Mouse (Mus musculus): ENCODE measurements around the gene Gdpgp1. TPM values are rescaled to one million over a fixed set of nuclear protein-coding genes. Genes with fewer than 3 reads are reported as not detected.

The Gdpgp1 gene
- polyA plus RNA-seq, 1 experiment, result 0.91 TPM

GRCm38 (mm10) chr7:80230196-80230595 lies 2.5 kb upstream of the Gdpgp1 start:
- Histone ChIP-seq H3K4me2 (ENCODE audit: low read depth) (no peak overlapping the region), H3K4me3 (no peak overlapping the region), H3ac (ENCODE audit: control insufficient read depth, insufficient read length) (no peak overlapping the region), H3K27me3 (ENCODE audit: control insufficient read depth, insufficient read depth, insufficient read length) (no peaks in the 10 kb centered on the region), H3K36me3 (ENCODE audit: control insufficient read depth, insufficient read depth) (no peaks in the 10 kb centered on the region), H3K79me2 (ENCODE audit: control insufficient read depth, insufficient read depth) (peaks cover 4% of the 10 kb centered on the region)
- TF ChIP-seq POLR2AphosphoS2 (IDR thresholded peaks at IDR 0.05; ENCODE audit: insufficient read length, low read depth) (peak; percentile 19), CEBPB (IDR thresholded peaks at IDR 0.05; ENCODE audit: insufficient read depth, poor library complexity, severe bottlenecking) (no peak)

GRCm38 (mm10) chr7:80231971-80232488 lies 635 bp upstream of the Gdpgp1 start:
- no peaks in the 10 kb centered on the region for H3K27me3 ChIP-seq (ENCODE audit: control insufficient read depth, insufficient read depth, insufficient read length)
- TF ChIP-seq USF1 (IDR thresholded peaks at IDR 0.05; ENCODE audit: low read depth), result no peak
- no peak for TF ChIP-seq TCF12 (IDR thresholded peaks at IDR 0.05; ENCODE audit: insufficient read depth, poor library complexity, severe bottlenecking)
- no peak for TF ChIP-seq TCF3 (IDR thresholded peaks at IDR 0.05; ENCODE audit: insufficient read length, low read depth)
- TF ChIP-seq CEBPB (IDR thresholded peaks at IDR 0.05; ENCODE audit: insufficient read depth, poor library complexity, severe bottlenecking), result no peak
- no peak for TF ChIP-seq MAX (IDR thresholded peaks at IDR 0.05; ENCODE audit: low read depth)
- TF ChIP-seq REST (IDR thresholded peaks at IDR 0.05; ENCODE audit: insufficient read depth, insufficient read length), result no peak
- TF ChIP-seq POLR2A (IDR thresholded peaks at IDR 0.05; ENCODE audit: insufficient read length, low read depth), result no peak
- TF ChIP-seq MYOG (IDR thresholded peaks at IDR 0.05; ENCODE audit: control insufficient read depth in 1 of 3, insufficient read depth in 1 of 3, insufficient read length in 2 of 3, low read depth in 2 of 3), result no peak
- no peak for TF ChIP-seq E2F4 (IDR thresholded peaks at IDR 0.05; ENCODE audit: insufficient read depth)

GRCm38 (mm10) chr7:80233799-80234198 lies 1.1 kb downstream of the Gdpgp1 start:
- no peak for TF ChIP-seq POLR2AphosphoS2 (IDR thresholded peaks at IDR 0.05; ENCODE audit: insufficient read length, low read depth)
- TF ChIP-seq MYOD1 (IDR thresholded peaks at IDR 0.05; ENCODE audit: control insufficient read depth in 1 of 3, insufficient read length in 2 of 3, low read depth in 2 of 3), result no peak
- TF ChIP-seq TCF12 (IDR thresholded peaks at IDR 0.05; ENCODE audit: insufficient read depth, poor library complexity, severe bottlenecking), result no peak
- TF ChIP-seq SRF (IDR thresholded peaks at IDR 0.05; ENCODE audit: control insufficient read depth, insufficient read length, low read depth), result no peak
- TF ChIP-seq E2F4 (IDR thresholded peaks at IDR 0.05; ENCODE audit: insufficient read depth), result no peak
- TF ChIP-seq USF1 (IDR thresholded peaks at IDR 0.05; ENCODE audit: low read depth), result no peak
- TF ChIP-seq REST (IDR thresholded peaks at IDR 0.05; ENCODE audit: insufficient read depth, insufficient read length), result no peak
- no peak for TF ChIP-seq POLR2A (IDR thresholded peaks at IDR 0.05; ENCODE audit: insufficient read length, low read depth)
- TF ChIP-seq MYOG (IDR thresholded peaks at IDR 0.05; ENCODE audit: control insufficient read depth in 1 of 3, insufficient read depth in 1 of 3, insufficient read length in 2 of 3, low read depth in 2 of 3), result no peak
- no peak for TF ChIP-seq CEBPB (IDR thresholded peaks at IDR 0.05; ENCODE audit: insufficient read depth, poor library complexity, severe bottlenecking)
- TF ChIP-seq TCF3 (IDR thresholded peaks at IDR 0.05; ENCODE audit: insufficient read length, low read depth), result no peak
- no peak for TF ChIP-seq MAX (IDR thresholded peaks at IDR 0.05; ENCODE audit: low read depth)
- Histone ChIP-seq H3K36me3 (ENCODE audit: control insufficient read depth, insufficient read depth) (no peaks in the 10 kb centered on the region), H3K79me2 (ENCODE audit: control insufficient read depth, insufficient read depth) (peaks cover 4% of the 10 kb centered on the region), H3K27me3 (ENCODE audit: control insufficient read depth, insufficient read depth, insufficient read length) (no peaks in the 10 kb centered on the region), H3K4me3 (peak overlapping the region; percentile 56), H3K4me2 (ENCODE audit: low read depth) (peak overlapping the region; percentile 86), H3ac (ENCODE audit: control insufficient read depth, insufficient read length) (no peak overlapping the region)

More at GRCm38 (mm10) chr7:80231971-80232488, 635 bp upstream of the Gdpgp1 start:
- Histone ChIP-seq H3K4me2 (ENCODE audit: low read depth) (peak overlapping the region; percentile 75), H3ac (ENCODE audit: control insufficient read depth, insufficient read length) (peak overlapping the region; percentile 39), H3K79me2 (ENCODE audit: control insufficient read depth, insufficient read depth) (peaks cover 4% of the 10 kb centered on the region), H3K36me3 (ENCODE audit: control insufficient read depth, insufficient read depth) (no peaks in the 10 kb centered on the region), H3K4me3 (peak overlapping the region; percentile 56)

- TF ChIP-seq TCF3 (IDR thresholded peaks at IDR 0.05; ENCODE audit: insufficient read length, low read depth) (no peak), REST (IDR thresholded peaks at IDR 0.05; ENCODE audit: insufficient read depth, insufficient read length) (no peak), CEBPB (IDR thresholded peaks at IDR 0.05; ENCODE audit: insufficient read depth, poor library complexity, severe bottlenecking) (no peak), E2F4 (IDR thresholded peaks at IDR 0.05; ENCODE audit: insufficient read depth) (no peak), TCF12 (IDR thresholded peaks at IDR 0.05; ENCODE audit: insufficient read depth, poor library complexity, severe bottlenecking) (no peak), MAX (IDR thresholded peaks at IDR 0.05; ENCODE audit: low read depth) (no peak), POLR2A (IDR thresholded peaks at IDR 0.05; ENCODE audit: insufficient read length, low read depth) (no peak), SRF (IDR thresholded peaks at IDR 0.05; ENCODE audit: control insufficient read depth, insufficient read length, low read depth) (no peak), USF1 (IDR thresholded peaks at IDR 0.05; ENCODE audit: low read depth) (no peak), MYOG (IDR thresholded peaks at IDR 0.05; ENCODE audit: control insufficient read depth in 1 of 3, insufficient read depth in 1 of 3, insufficient read length in 2 of 3, low read depth in 2 of 3) (no peak), MYOD1 (IDR thresholded peaks at IDR 0.05; ENCODE audit: control insufficient read depth in 1 of 3, insufficient read length in 2 of 3, low read depth in 2 of 3) (no peak), POLR2AphosphoS2 (IDR thresholded peaks at IDR 0.05; ENCODE audit: insufficient read length, low read depth) (no peak)
- no peaks in the 10 kb centered on the region for H3K27me3 ChIP-seq (ENCODE audit: control insufficient read depth, insufficient read depth, insufficient read length)
- peaks cover 5% of the 10 kb centered on the region for H3K36me3 ChIP-seq (ENCODE audit: control insufficient read depth, insufficient read depth)
- H3K79me2 ChIP-seq (ENCODE audit: control insufficient read depth, insufficient read depth), result no peaks in the 10 kb centered on the region
- H3K4me3 ChIP-seq, result no peak overlapping the region
- no peak overlapping the region for H3K4me2 ChIP-seq (ENCODE audit: low read depth)
- H3ac ChIP-seq (ENCODE audit: control insufficient read depth, insufficient read length), result no peak overlapping the region
Measured at GRCm38 (mm10) chr7:80238542-80238941, 5.9 kb downstream of the Gdpgp1 start.

- H3K4me3 ChIP-seq, result no peak overlapping the region
- H3ac ChIP-seq (ENCODE audit: control insufficient read depth, insufficient read length), result no peak overlapping the region
- no peak overlapping the region for H3K4me2 ChIP-seq (ENCODE audit: low read depth)
- peaks cover 5% of the 10 kb centered on the region for H3K36me3 ChIP-seq (ENCODE audit: control insufficient read depth, insufficient read depth)
- TF ChIP-seq TCF12 (IDR thresholded peaks at IDR 0.05; ENCODE audit: insufficient read depth, poor library complexity, severe bottlenecking) (no peak), POLR2AphosphoS2 (IDR thresholded peaks at IDR 0.05; ENCODE audit: insufficient read length, low read depth) (no peak), SRF (IDR thresholded peaks at IDR 0.05; ENCODE audit: control insufficient read depth, insufficient read length, low read depth) (no peak), MAX (IDR thresholded peaks at IDR 0.05; ENCODE audit: low read depth) (no peak), MYOG (IDR thresholded peaks at IDR 0.05; ENCODE audit: control insufficient read depth in 1 of 3, insufficient read depth in 1 of 3, insufficient read length in 2 of 3, low read depth in 2 of 3) (no peak), E2F4 (IDR thresholded peaks at IDR 0.05; ENCODE audit: insufficient read depth) (no peak), CEBPB (IDR thresholded peaks at IDR 0.05; ENCODE audit: insufficient read depth, poor library complexity, severe bottlenecking) (no peak), TCF3 (IDR thresholded peaks at IDR 0.05; ENCODE audit: insufficient read length, low read depth) (no peak), POLR2A (IDR thresholded peaks at IDR 0.05; ENCODE audit: insufficient read length, low read depth) (no peak), MYOD1 (IDR thresholded peaks at IDR 0.05; ENCODE audit: control insufficient read depth in 1 of 3, insufficient read length in 2 of 3, low read depth in 2 of 3) (no peak), USF1 (IDR thresholded peaks at IDR 0.05; ENCODE audit: low read depth) (no peak), REST (IDR thresholded peaks at IDR 0.05; ENCODE audit: insufficient read depth, insufficient read length) (no peak)
- no peaks in the 10 kb centered on the region for H3K79me2 ChIP-seq (ENCODE audit: control insufficient read depth, insufficient read depth)
- H3K27me3 ChIP-seq (ENCODE audit: control insufficient read depth, insufficient read depth, insufficient read length), result no peaks in the 10 kb centered on the region
Measured at GRCm38 (mm10) chr7:80241661-80242060, 9.0 kb downstream of the Gdpgp1 start.
